Mouse (Mus musculus) hindbrain, embryonic 13.5 days (tissue): ENCODE results near the gene Ppp1r12b. TPM values are rescaled to one million over a fixed set of nuclear protein-coding genes. Genes with fewer than 3 reads are reported as not detected.
A peak's percentile ranks its signal among the peaks of the same experiment; 100 is the strongest.

Source experiments
- ATAC-seq: fragments of 200-750 bp; cut with Nextera tagmentation; 2 replicates; pipeline ENCODE4 v1.8.0; 2017; ENCODE audit warnings: moderate TSS enrichment; ENCODE audit not compliant: low FRiP score
- H3K27ac ChIP-seq: fragments of 300-500 bp; sonication (generic); 2 replicates; pipeline ENCODE4 v1.5.1; 2015; ENCODE audit warnings: inconsistent platforms, mild to moderate bottlenecking, moderate library complexity
- H3K27me3 ChIP-seq: fragments of 300-500 bp; sonication (generic); 2 replicates; pipeline ENCODE4 v1.6.1; 2015; ENCODE audit warnings: mild to moderate bottlenecking, inconsistent platforms
- H3K36me3 ChIP-seq: fragments of 300-500 bp; sonication (generic); 2 replicates; pipeline ENCODE4 v1.6.1; 2015; ENCODE audit warnings: mild to moderate bottlenecking, inconsistent platforms
- H3K4me1 ChIP-seq: fragments of 300-500 bp; sonication (generic); replicated peaks from 2 replicates; pipeline ENCODE4 v1.6.1; 2015; ENCODE audit warnings: inconsistent platforms
- H3K4me2 ChIP-seq: fragments of 300-500 bp; sonication (generic); 2 replicates; pipeline ENCODE4 v1.6.1; 2015; ENCODE audit warnings: inconsistent platforms, mild to moderate bottlenecking, moderate library complexity
- H3K4me3 ChIP-seq: fragments of 300-500 bp; sonication (generic); 2 replicates; pipeline ENCODE4 v1.5.1; 2015; ENCODE audit warnings: mild to moderate bottlenecking, inconsistent platforms
- H3K9ac ChIP-seq: fragments of 300-500 bp; sonication (generic); 2 replicates; pipeline ENCODE4 v1.6.1; 2015; ENCODE audit warnings: mild to moderate bottlenecking, inconsistent platforms
- H3K9me3 ChIP-seq: fragments of 300-500 bp; sonication (generic); 2 replicates; pipeline ENCODE4 v1.6.1; 2016; ENCODE audit warnings: inconsistent platforms
- WGBS: fragments of 180-500 bp; shearing (Covaris S2); methylation state at CpG from one replicate; pipeline ENCODE4 v1.1.7; 2015; 5-methylcytosine and 5-hydroxymethylcytosine counted together
- polyA plus RNA-seq: library from polyadenylated mRNA; unstranded; fragments of >200 nt; fragmentation: Nextera tagmentation; extraction: Ambion mirVana; gene quantifications from 2 replicates; pipeline ENCODE4 v1.2.1, GENCODE M21; 2015

Ppp1r12b gene
- 12.4 and 14.9 TPM in 2 replicates for polyA plus RNA-seq

GRCm38 (mm10) chr1:134955637-134956176 lies at the start of gene Ppp1r12b:
Ppp1r12b (minus strand) TSS chr1:134955942.
- H3K27me3 ChIP-seq, result no peaks in the 10 kb centered on the region
- H3K9me3 ChIP-seq, result no peaks in the 10 kb centered on the region
- no peaks in the 10 kb centered on the region for H3K36me3 ChIP-seq
- peak within 1 kb of the TSS; percentile 82 for H3K4me3 ChIP-seq
- ATAC-seq, result peak; percentile 99
- peak within 1 kb of the TSS; percentile 79 for H3K4me2 ChIP-seq
- peak within 1 kb of the TSS; percentile 87 for H3K9ac ChIP-seq
- under 1% methylated on average over 39 of the region's 39 CpGs for WGBS
- H3K4me1 ChIP-seq, result peaks cover 14% of the 10 kb centered on the region
- peak within 1 kb of the TSS; percentile 94 for H3K27ac ChIP-seq

GRCm38 (mm10) chr1:135003346-135003745 lies 47.6 kb upstream of the Ppp1r12b start:
- H3K4me3 ChIP-seq, result no peak overlapping the region
- H3K9ac ChIP-seq, result no peak overlapping the region
- ATAC-seq, result no peak
- H3K4me1 ChIP-seq, result no peaks in the 10 kb centered on the region
- H3K27me3 ChIP-seq, result no peaks in the 10 kb centered on the region
- H3K27ac ChIP-seq, result no peak overlapping the region
- no peaks in the 10 kb centered on the region for H3K36me3 ChIP-seq
- H3K4me2 ChIP-seq, result no peak overlapping the region
- 58% methylated on average over 4 of the region's 4 CpGs for whole genome bisulfite sequencing
- H3K9me3 ChIP-seq, result no peaks in the 10 kb centered on the region

- Histone ChIP-seq H3K9me3 (no peaks in the 10 kb centered on the region), H3K27me3 (no peaks in the 10 kb centered on the region)
- WGBS, result 87% methylated on average over 9 of the region's 9 CpGs
These were observed 44.8 kb upstream of the Ppp1r12b start for GRCm38 (mm10) chr1:135000527-135000926.

GRCm38 (mm10) chr1:134998231-134998630 lies 42.5 kb upstream of the Ppp1r12b start:
- Histone ChIP-seq H3K4me2 (no peak overlapping the region), H3K4me1 (peaks cover 7% of the 10 kb centered on the region), H3K27me3 (0 out of 2 replicates have a peak, but pooled peaks cover 8% of the 10 kb centered on the region), H3K27ac (no peak overlapping the region), H3K9me3 (no peaks in the 10 kb centered on the region), H3K9ac (no peak overlapping the region), H3K4me3 (no peak overlapping the region), H3K36me3 (no peaks in the 10 kb centered on the region)
- 85% methylated on average over 8 of the region's 8 CpGs for WGBS
- no peak for ATAC-seq

More at GRCm38 (mm10) chr1:135000527-135000926, 44.8 kb upstream of the Ppp1r12b start:
- Histone ChIP-seq H3K4me3 (no peak overlapping the region), H3K4me2 (no peak overlapping the region), H3K27ac (no peak overlapping the region), H3K36me3 (no peaks in the 10 kb centered on the region), H3K9ac (no peak overlapping the region), H3K4me1 (peaks cover 4% of the 10 kb centered on the region)
- ATAC-seq, result no peak

- H3K9ac ChIP-seq, result no peak overlapping the region
- peaks cover 7% of the 10 kb centered on the region for H3K4me1 ChIP-seq
- no peak overlapping the region for H3K4me2 ChIP-seq
- no peak overlapping the region for H3K27ac ChIP-seq
- no peak overlapping the region for H3K4me3 ChIP-seq
- ATAC-seq, result no peak
- H3K36me3 ChIP-seq, result no peaks in the 10 kb centered on the region
- H3K9me3 ChIP-seq, result no peaks in the 10 kb centered on the region
- H3K27me3 ChIP-seq, result 0 out of 2 replicates have a peak, but pooled peaks cover 8% of the 10 kb centered on the region
- WGBS, result 83% methylated on average over 5 of the region's 5 CpGs
These were observed 41.8 kb upstream of the Ppp1r12b start for GRCm38 (mm10) chr1:134997568-134997967.

- Histone ChIP-seq H3K9ac (no peak overlapping the region), H3K9me3 (no peaks in the 10 kb centered on the region), H3K4me1 (peaks cover 7% of the 10 kb centered on the region), H3K4me2 (no peak overlapping the region), H3K27me3 (0 out of 2 replicates have a peak, but pooled peaks cover 8% of the 10 kb centered on the region), H3K27ac (no peak overlapping the region), H3K4me3 (no peak overlapping the region), H3K36me3 (no peaks in the 10 kb centered on the region)
- no peak for ATAC-seq
- 90% methylated on average over 7 of the region's 7 CpGs for WGBS
These were observed 40.7 kb upstream of the Ppp1r12b start for GRCm38 (mm10) chr1:134996471-134996870.

- Histone ChIP-seq H3K4me2 (no peak overlapping the region), H3K27me3 (0 out of 2 replicates have a peak, but pooled peaks cover 9% of the 10 kb centered on the region), H3K36me3 (no peaks in the 10 kb centered on the region), H3K9me3 (no peaks in the 10 kb centered on the region), H3K27ac (no peak overlapping the region), H3K9ac (no peak overlapping the region), H3K4me3 (no peak overlapping the region), H3K4me1 (peaks cover 7% of the 10 kb centered on the region)
- ATAC-seq, result 0 out of 2 replicates have a peak, but pooled peaks have one; percentile 10
- 33% methylated on average over 1 of the region's 1 CpGs for WGBS
These were observed 40.2 kb upstream of the Ppp1r12b start for GRCm38 (mm10) chr1:134995954-134996353.

- Histone ChIP-seq H3K4me2 (no peak overlapping the region), H3K36me3 (no peaks in the 10 kb centered on the region), H3K27me3 (peaks cover 14% of the 10 kb centered on the region; the same call in 1 of the 2 replicates), H3K27ac (no peak overlapping the region), H3K4me3 (no peak overlapping the region), H3K9me3 (no peaks in the 10 kb centered on the region), H3K9ac (no peak overlapping the region), H3K4me1 (peaks cover 7% of the 10 kb centered on the region)
- WGBS, result 44% methylated on average over 4 of the region's 4 CpGs
- ATAC-seq, result no peak
These were observed 39.7 kb upstream of the Ppp1r12b start for GRCm38 (mm10) chr1:134995437-134995836.

GRCm38 (mm10) chr1:134994739-134995138 lies 39.0 kb upstream of the Ppp1r12b start:
- Histone ChIP-seq H3K27ac (no peak overlapping the region), H3K4me2 (no peak overlapping the region), H3K4me3 (no peak overlapping the region), H3K9me3 (no peaks in the 10 kb centered on the region), H3K27me3 (peaks cover 17% of the 10 kb centered on the region; the same call in 1 of the 2 replicates), H3K4me1 (peaks cover 7% of the 10 kb centered on the region), H3K9ac (no peak overlapping the region), H3K36me3 (no peaks in the 10 kb centered on the region)
- no peak for ATAC-seq
- WGBS, result 91% methylated on average over 3 of the region's 3 CpGs

- peaks cover 17% of the 10 kb centered on the region for H3K4me1 ChIP-seq
- no peak overlapping the region for H3K4me2 ChIP-seq
- no peaks in the 10 kb centered on the region for H3K36me3 ChIP-seq
- H3K27me3 ChIP-seq, result peaks cover 24% of the 10 kb centered on the region; the same call in 1 of the 2 replicates
- H3K9me3 ChIP-seq, result no peaks in the 10 kb centered on the region
- no peak overlapping the region for H3K4me3 ChIP-seq
- no peak overlapping the region for H3K9ac ChIP-seq
- WGBS, result 50% methylated on average over 8 of the region's 8 CpGs
- ATAC-seq, result no peak
- H3K27ac ChIP-seq, result no peak overlapping the region
These were observed 36.4 kb upstream of the Ppp1r12b start for GRCm38 (mm10) chr1:134992046-134992645.

GRCm38 (mm10) chr1:134989372-134989771 lies 33.6 kb upstream of the Ppp1r12b start:
- H3K27me3 ChIP-seq, result peaks cover 36% of the 10 kb centered on the region; the same call in 1 of the 2 replicates
- no peak overlapping the region for H3K27ac ChIP-seq
- no peak overlapping the region for H3K4me3 ChIP-seq
- no peaks in the 10 kb centered on the region for H3K9me3 ChIP-seq
- H3K4me2 ChIP-seq, result no peak overlapping the region
- H3K36me3 ChIP-seq, result no peaks in the 10 kb centered on the region
- H3K4me1 ChIP-seq, result peaks cover 11% of the 10 kb centered on the region
- no peak for ATAC-seq
- 9% methylated on average over 7 of the region's 7 CpGs for WGBS
- no peak overlapping the region for H3K9ac ChIP-seq

GRCm38 (mm10) chr1:134987962-134988341 lies 32.2 kb upstream of the Ppp1r12b start:
- Histone ChIP-seq H3K27me3 (peaks cover 28% of the 10 kb centered on the region; the same call in 1 of the 2 replicates), H3K27ac (no peak overlapping the region), H3K9ac (peak overlapping the region; percentile 73), H3K9me3 (no peaks in the 10 kb centered on the region), H3K4me1 (peaks cover 11% of the 10 kb centered on the region), H3K4me3 (peak overlapping the region; percentile 46), H3K36me3 (no peaks in the 10 kb centered on the region), H3K4me2 (peak overlapping the region; percentile 75)
- WGBS, result 7% methylated on average over 14 of the region's 14 CpGs
- peak; percentile 43 for ATAC-seq
